Mouse (Mus musculus) stomach, postnatal 0 days (tissue): ENCODE data around the gene Tekt1. TPM values are rescaled to one million over a fixed set of nuclear protein-coding genes. Genes with fewer than 3 reads are reported as not detected.
A peak's percentile ranks its signal among the peaks of the same experiment; 100 is the strongest.

ENCODE experiments used
- ATAC-seq: fragments of 200-750 bp; cut with Nextera tagmentation; 2 replicates; pipeline ENCODE4 v1.8.0; 2017; ENCODE audit not compliant: low FRiP score, low TSS enrichment
- DNase-seq: peaks from one replicate; pipeline ENCODE4 v3.0.0-alpha.2; 2016; ENCODE audit warnings: low spot score
- H3K27ac ChIP-seq: fragments of 300-500 bp; sonication (generic); replicated peaks from 2 replicates; pipeline ENCODE4 v1.5.1; 2014; ENCODE audit warnings: mild to moderate bottlenecking, control low read depth
- H3K27me3 ChIP-seq: fragments of 300-500 bp; sonication (generic); 2 replicates; pipeline ENCODE4 v1.6.1; 2014; ENCODE audit warnings: low read length; ENCODE audit not compliant: control insufficient read depth, insufficient read depth
- H3K36me3 ChIP-seq: fragments of 300-500 bp; sonication (generic); 2 replicates; pipeline ENCODE4 v1.6.1; 2014; ENCODE audit warnings: low read length, mixed read lengths; ENCODE audit not compliant: control insufficient read depth, insufficient read depth
- H3K4me1 ChIP-seq: fragments of 300-500 bp; sonication (generic); replicated peaks from 2 replicates; pipeline ENCODE4 v1.6.1; 2014; ENCODE audit warnings: antibody characterized with exemption; ENCODE audit not compliant: control insufficient read depth, insufficient read depth
- H3K4me2 ChIP-seq: fragments of 300-500 bp; sonication (generic); replicated peaks from 2 replicates; pipeline ENCODE4 v1.6.1; 2014; ENCODE audit warnings: low read depth, mild to moderate bottlenecking, control low read depth, moderate library complexity
- H3K4me3 ChIP-seq: fragments of 300-500 bp; sonication (generic); 2 replicates; pipeline ENCODE4 v1.5.1; 2014; ENCODE audit warnings: low read depth, low read length, control low read depth
- H3K9ac ChIP-seq: fragments of 300-500 bp; sonication (generic); 2 replicates; pipeline ENCODE4 v1.6.1; 2014; ENCODE audit warnings: mild to moderate bottlenecking, low read length, control low read depth, mixed read lengths
- H3K9me3 ChIP-seq: fragments of 300-500 bp; sonication (generic); 2 replicates; pipeline ENCODE4 v1.6.1; 2016; ENCODE audit warnings: low read length; ENCODE audit not compliant: control insufficient read depth
- CTCF ChIP-seq: IDR thresholded peaks from 2 replicates; pipeline ENCODE4 v1.5.1; 2016; ENCODE audit warnings: antibody characterized with exemption, low read depth, mild to moderate bottlenecking, moderate library complexity
- EP300 ChIP-seq: optimal IDR thresholded peaks from 2 replicates; pipeline ENCODE3; 2016; ENCODE audit warnings: antibody characterized with exemption
- WGBS: fragments of 180-500 bp; shearing (Covaris S2); extraction: QIAGEN DNeasy Blood & Tissue Kit; methylation state at CpG from one replicate; pipeline ENCODE4 v1.1.7; 2014; 5-methylcytosine and 5-hydroxymethylcytosine counted together
- polyA plus RNA-seq: library from polyadenylated mRNA; unstranded; fragments of >200 nt; fragmentation: Nextera tagmentation; extraction: Ambion mirVana; gene quantifications from 2 replicates; pipeline ENCODE4 v1.2.1, GENCODE M21; 2015

Gene Tekt1
- polyA plus RNA-seq: 0.13 TPM in 1 of 2 replicates, not detected in the other

GRCm38 (mm10) chr11:72362347-72362741, at the start of gene Tekt1:
TSS of gene Tekt1 (minus strand) at chr11:72362442.
- Histone ChIP-seq H3K27me3 (no peaks in the 10 kb centered on the region), H3K9me3 (no peaks in the 10 kb centered on the region), H3K36me3 (no peaks in the 10 kb centered on the region), H3K4me1 (no peaks in the 10 kb centered on the region), H3K4me2 (peak within 1 kb of the TSS; percentile 81), H3K4me3 (peak within 1 kb of the TSS; percentile 42), H3K9ac (peak within 1 kb of the TSS; percentile 47), H3K27ac (no peak within 1 kb of the TSS)
- TF ChIP-seq CTCF (no peak), EP300 (no peak)
- WGBS: 32% methylated on average over 10 of the region's 10 CpGs
- ATAC-seq: no peak
- no peak for DNase-seq

- Histone ChIP-seq H3K36me3 (no peaks in the 10 kb centered on the region), H3K9me3 (no peaks in the 10 kb centered on the region), H3K27me3 (no peaks in the 10 kb centered on the region), H3K27ac (peak overlapping the region; percentile 67; the same call in 1 of the 2 replicates), H3K4me3 (peak overlapping the region; percentile 60), H3K9ac (no peak overlapping the region; the same call in 1 of the 2 replicates), H3K4me1 (peaks cover 3% of the 10 kb centered on the region), H3K4me2 (peak overlapping the region; percentile 97)
- ATAC-seq (peak; percentile 48), DNase-seq (peak; percentile 54)
- TF ChIP-seq CTCF (no peak), EP300 (no peak)
- WGBS: 24% methylated on average over 9 of the region's 9 CpGs
Measured at GRCm38 (mm10) chr11:72411945-72412344, 49.7 kb upstream of the Tekt1 start.

- H3K9me3 ChIP-seq: no peaks in the 10 kb centered on the region
- no peaks in the 10 kb centered on the region for H3K27me3 ChIP-seq
- H3K36me3 ChIP-seq: no peaks in the 10 kb centered on the region
- TF ChIP-seq CTCF (peak; percentile 67), EP300 (no peak)
- peaks cover 3% of the 10 kb centered on the region for H3K4me1 ChIP-seq
- DNase-seq: peak; percentile 93
- under 1% methylated on average over 79 of the region's 86 CpGs for WGBS
- peak within 1 kb of the TSS; percentile 97 for H3K4me2 ChIP-seq
- peak within 1 kb of the TSS; percentile 64 for H3K9ac ChIP-seq
- peak; percentile 93 for ATAC-seq
- peak within 1 kb of the TSS; percentile 60 for H3K4me3 ChIP-seq
- peak within 1 kb of the TSS; percentile 67 for H3K27ac ChIP-seq
Measured at GRCm38 (mm10) chr11:72411093-72411921, 49.1 kb upstream of the Tekt1 start, which contains the start of gene Smtnl2. TSS of gene Smtnl2 (minus strand) at chr11:72411713.

GRCm38 (mm10) chr11:72410521-72411092, 48.4 kb upstream of the Tekt1 start:
- WGBS: 1% methylated on average over 25 of the region's 25 CpGs
- H3K4me3 ChIP-seq: peak overlapping the region; percentile 60

GRCm38 (mm10) chr11:72409649-72410385, 47.6 kb upstream of the Tekt1 start:
- Histone ChIP-seq H3K9ac (no peak overlapping the region), H3K4me1 (peaks cover 3% of the 10 kb centered on the region), H3K4me3 (peak overlapping the region; percentile 11; the same call in 1 of the 2 replicates), H3K9me3 (no peaks in the 10 kb centered on the region), H3K27ac (no peak overlapping the region), H3K27me3 (no peaks in the 10 kb centered on the region), H3K4me2 (peak overlapping the region; percentile 97), H3K36me3 (no peaks in the 10 kb centered on the region)
- ATAC-seq (no peak), DNase-seq (no peak)
- TF ChIP-seq CTCF (no peak), EP300 (no peak)
- 64% methylated on average over 12 of the region's 12 CpGs for WGBS

More at GRCm38 (mm10) chr11:72410521-72411092, 48.4 kb upstream of the Tekt1 start:
- ATAC-seq (peak; percentile 27; the same call in 1 of the 2 replicates), DNase-seq (peak; percentile 68)
- Histone ChIP-seq H3K27me3 (no peaks in the 10 kb centered on the region), H3K36me3 (no peaks in the 10 kb centered on the region), H3K4me2 (peak overlapping the region; percentile 97), H3K27ac (peak overlapping the region; percentile 67), H3K4me1 (peaks cover 3% of the 10 kb centered on the region), H3K9ac (peak overlapping the region; percentile 64), H3K9me3 (no peaks in the 10 kb centered on the region)
- TF ChIP-seq CTCF (no peak), EP300 (no peak)
